Mouse (Mus musculus): ENCODE data around the gene Fam83e. TPM values are rescaled to one million over a fixed set of nuclear protein-coding genes. Genes with fewer than 3 reads are reported as not detected.

The Fam83e gene
- polyA plus RNA-seq, 1 experiment from 2014 or later, result 1.4 TPM

DNA sequence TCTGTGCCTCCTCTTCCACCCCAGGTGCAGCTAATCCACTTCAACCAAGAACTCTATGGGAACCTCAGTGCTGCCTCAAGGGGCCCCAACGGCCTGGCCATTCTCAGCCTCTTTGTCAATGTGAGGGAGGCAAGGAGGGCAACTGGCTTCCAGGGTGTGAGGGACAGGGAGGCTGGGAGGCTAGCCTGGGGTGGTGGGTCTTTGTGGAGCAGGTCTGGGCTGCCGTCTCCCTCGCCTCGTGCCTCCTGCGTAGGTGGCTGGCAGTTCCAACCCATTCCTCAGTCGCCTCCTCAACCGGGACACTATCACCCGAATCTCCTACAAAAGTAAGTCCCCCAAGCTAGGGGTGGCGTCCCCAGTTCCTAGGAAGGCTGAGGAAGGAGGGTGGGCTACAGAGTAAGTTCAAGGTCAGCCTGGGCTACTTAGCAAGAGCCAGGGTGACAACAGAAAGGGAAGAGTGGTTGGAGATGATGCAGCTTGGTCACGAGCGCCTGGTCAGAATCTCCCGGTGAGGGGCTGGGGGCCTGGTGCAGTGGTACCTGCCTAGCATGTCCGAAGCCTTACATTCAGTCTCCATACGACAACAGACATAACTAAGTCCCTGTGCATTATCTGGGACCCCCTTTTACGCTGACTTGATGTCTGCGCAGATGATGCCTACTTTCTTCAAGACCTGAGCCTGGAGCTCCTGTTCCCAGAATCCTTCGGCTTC, 18.0 kb upstream of the Fam83e start:
- H3K4me1 ChIP-seq, result peaks cover 63% of the 10 kb centered on the region
- 91% methylated on average over 14 of the region's 17 CpGs for WGBS
- 0 out of 2 replicates have a peak overlapping the region, but pooled peaks have one; percentile 61 for H3K9ac ChIP-seq
- H3K9me3 ChIP-seq, result no peaks in the 10 kb centered on the region
- peak overlapping the region; percentile 88; the same call in 1 of the 2 replicates for H3K27ac ChIP-seq
- ATAC-seq (ENCODE audit: insufficient number of reproducible peaks, insufficient read depth, low FRiP score, low TSS enrichment, low read depth), result no peak
- H3K27me3 ChIP-seq, result peaks cover 26% of the 10 kb centered on the region
- H3K36me3 ChIP-seq, result no peaks in the 10 kb centered on the region
- H3K4me3 ChIP-seq, result 0 out of 2 replicates have a peak overlapping the region, but pooled peaks have one; percentile 71
- peak overlapping the region; percentile 97 for H3K4me2 ChIP-seq

DNA sequence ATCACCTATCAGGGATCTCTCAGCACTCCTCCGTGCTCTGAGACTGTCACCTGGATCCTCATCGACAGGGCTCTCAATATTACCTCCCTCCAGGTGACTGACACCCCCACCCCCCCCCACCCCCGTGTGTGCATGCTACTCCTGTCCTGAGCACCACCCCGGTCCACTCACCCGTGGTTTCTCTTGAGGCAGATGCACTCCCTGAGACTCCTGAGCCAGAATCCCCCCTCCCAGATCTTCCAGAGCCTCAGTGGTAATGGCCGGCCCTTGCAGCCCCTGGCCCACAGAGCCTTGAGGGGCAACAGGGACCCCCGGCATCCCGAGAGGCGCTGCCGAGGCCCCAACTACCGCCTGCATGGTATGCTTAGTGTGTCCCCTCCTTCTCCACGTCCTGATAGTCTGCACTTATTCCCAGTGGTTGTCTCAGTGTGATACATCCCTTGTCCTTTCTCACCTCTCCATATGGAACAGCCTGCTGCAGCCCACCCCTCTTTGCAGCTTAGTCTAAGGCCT, 17.4 kb upstream of the Fam83e start:
- Histone ChIP-seq H3K27me3 (peaks cover 21% of the 10 kb centered on the region), H3K9me3 (no peaks in the 10 kb centered on the region), H3K27ac (peak overlapping the region; percentile 88), H3K9ac (peak overlapping the region; percentile 61; the same call in 1 of the 2 replicates), H3K36me3 (no peaks in the 10 kb centered on the region), H3K4me2 (peak overlapping the region; percentile 97), H3K4me1 (peaks cover 69% of the 10 kb centered on the region), H3K4me3 (peak overlapping the region; percentile 71)
- WGBS, result 40% methylated on average over 12 of the region's 12 CpGs
- ATAC-seq (ENCODE audit: insufficient number of reproducible peaks, insufficient read depth, low FRiP score, low TSS enrichment, low read depth), result no peak

- no peak for ATAC-seq (ENCODE audit: insufficient number of reproducible peaks, insufficient read depth, low FRiP score, low TSS enrichment, low read depth)
- H3K36me3 ChIP-seq, result peaks cover 2% of the 10 kb centered on the region; the same call in 1 of the 2 replicates
- peak overlapping the region; percentile 88 for H3K27ac ChIP-seq
- WGBS, result under 1% methylated on average over 13 of the region's 13 CpGs
- H3K27me3 ChIP-seq, result peaks cover 16% of the 10 kb centered on the region
- H3K4me2 ChIP-seq, result peak overlapping the region; percentile 97
- H3K9ac ChIP-seq, result peak overlapping the region; percentile 61
- H3K9me3 ChIP-seq, result no peaks in the 10 kb centered on the region
- peaks cover 74% of the 10 kb centered on the region for H3K4me1 ChIP-seq
- H3K4me3 ChIP-seq, result peak overlapping the region; percentile 71
These were observed 16.9 kb upstream of the Fam83e start for GRCm38 (mm10) chr7:45704046-45704559.

GRCm38 (mm10) chr7:45704730-45705442, 16.1 kb upstream of the Fam83e start, which contains the start of gene Dbp:
Dbp (plus strand) TSS chr7:45705088.
- peak within 1 kb of the TSS; percentile 71 for H3K4me3 ChIP-seq
- peak within 1 kb of the TSS; percentile 97 for H3K4me2 ChIP-seq
- H3K27me3 ChIP-seq, result peaks cover 8% of the 10 kb centered on the region
- ATAC-seq (ENCODE audit: insufficient number of reproducible peaks, insufficient read depth, low FRiP score, low TSS enrichment, low read depth), result peak; percentile 87
- no peaks in the 10 kb centered on the region for H3K9me3 ChIP-seq
- peaks cover 74% of the 10 kb centered on the region for H3K4me1 ChIP-seq
- peak within 1 kb of the TSS; percentile 91 for H3K9ac ChIP-seq
- peaks cover 10% of the 10 kb centered on the region for H3K36me3 ChIP-seq
- peak within 1 kb of the TSS; percentile 90 for H3K27ac ChIP-seq
- under 1% methylated on average over 36 of the region's 36 CpGs for WGBS

DNA sequence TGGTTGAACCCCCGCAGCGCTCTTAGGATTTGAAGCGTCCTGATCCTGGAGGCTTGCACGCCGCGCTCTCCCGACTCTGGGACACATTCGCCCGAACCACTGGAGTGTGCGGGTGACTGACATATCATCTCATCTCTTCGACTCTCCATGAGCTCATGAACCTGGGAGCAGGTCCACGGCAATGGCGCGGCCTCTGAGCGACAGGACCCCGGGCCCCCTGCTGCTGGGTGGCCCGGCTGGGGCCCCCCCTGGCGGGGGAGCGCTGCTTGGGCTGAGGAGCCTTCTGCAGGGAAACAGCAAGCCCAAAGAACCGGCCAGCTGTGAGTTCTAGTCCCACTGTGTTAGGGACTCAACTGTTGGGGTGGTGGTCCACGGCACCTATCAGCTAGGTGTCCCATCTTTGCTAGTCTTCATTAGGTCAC, 15.6 kb upstream of the Fam83e start:
- Histone ChIP-seq H3K36me3 (peaks cover 16% of the 10 kb centered on the region), H3K27me3 (peaks cover 2% of the 10 kb centered on the region), H3K9me3 (no peaks in the 10 kb centered on the region), H3K9ac (peak overlapping the region; percentile 91), H3K4me2 (peak overlapping the region; percentile 97), H3K4me3 (peak overlapping the region; percentile 71), H3K27ac (peak overlapping the region; percentile 90), H3K4me1 (peaks cover 68% of the 10 kb centered on the region)
- ATAC-seq (ENCODE audit: insufficient number of reproducible peaks, insufficient read depth, low FRiP score, low TSS enrichment, low read depth), result no peak
- WGBS, result under 1% methylated on average over 21 of the region's 21 CpGs

- H3K4me1 ChIP-seq, result peaks cover 64% of the 10 kb centered on the region
These were observed 15.1 kb upstream of the Fam83e start for GRCm38 (mm10) chr7:45705873-45706281.

GRCm38 (mm10) chr7:45706721-45707241, 14.2 kb upstream of the Fam83e start:
- peak overlapping the region; percentile 97 for H3K4me2 ChIP-seq
- H3K9me3 ChIP-seq, result no peaks in the 10 kb centered on the region
- WGBS, result under 1% methylated on average over 43 of the region's 45 CpGs
- H3K27ac ChIP-seq, result peak overlapping the region; percentile 90
- H3K27me3 ChIP-seq, result no peaks in the 10 kb centered on the region
- peak overlapping the region; percentile 91 for H3K9ac ChIP-seq
- peak overlapping the region; percentile 71 for H3K4me3 ChIP-seq
- H3K36me3 ChIP-seq, result peaks cover 29% of the 10 kb centered on the region
- ATAC-seq (ENCODE audit: insufficient number of reproducible peaks, insufficient read depth, low FRiP score, low TSS enrichment, low read depth), result 0 out of 2 replicates have a peak, but pooled peaks have one; percentile 10
- H3K4me1 ChIP-seq, result peaks cover 55% of the 10 kb centered on the region

More at GRCm38 (mm10) chr7:45705873-45706281, 15.1 kb upstream of the Fam83e start:
- no peak for ATAC-seq (ENCODE audit: insufficient number of reproducible peaks, insufficient read depth, low FRiP score, low TSS enrichment, low read depth)
- Histone ChIP-seq H3K27ac (peak overlapping the region; percentile 90), H3K36me3 (peaks cover 20% of the 10 kb centered on the region), H3K9me3 (no peaks in the 10 kb centered on the region), H3K27me3 (no peaks in the 10 kb centered on the region; the same call in 1 of the 2 replicates), H3K4me3 (peak overlapping the region; percentile 71), H3K4me2 (peak overlapping the region; percentile 97), H3K9ac (peak overlapping the region; percentile 91)
- 0% methylated on average over 7 of the region's 7 CpGs for WGBS

- Histone ChIP-seq H3K27me3 (no peaks in the 10 kb centered on the region), H3K27ac (peak overlapping the region; percentile 90), H3K9me3 (no peaks in the 10 kb centered on the region), H3K36me3 (peaks cover 36% of the 10 kb centered on the region), H3K9ac (peak overlapping the region; percentile 52), H3K4me2 (peak overlapping the region; percentile 97), H3K4me3 (peak overlapping the region; percentile 71), H3K4me1 (peaks cover 55% of the 10 kb centered on the region)
- no peak for ATAC-seq (ENCODE audit: insufficient number of reproducible peaks, insufficient read depth, low FRiP score, low TSS enrichment, low read depth)
- 1% methylated on average over 27 of the region's 27 CpGs for WGBS
These were observed 13.5 kb upstream of the Fam83e start for GRCm38 (mm10) chr7:45707375-45707967.

GRCm38 (mm10) chr7:45708221-45708761, 12.7 kb upstream of the Fam83e start:
- 24% methylated on average over 13 of the region's 13 CpGs for WGBS
- no peaks in the 10 kb centered on the region for H3K27me3 ChIP-seq
- H3K4me1 ChIP-seq, result peaks cover 52% of the 10 kb centered on the region
- H3K9me3 ChIP-seq, result no peaks in the 10 kb centered on the region
- H3K4me2 ChIP-seq, result peak overlapping the region; percentile 97
- peaks cover 44% of the 10 kb centered on the region for H3K36me3 ChIP-seq
- no peak for ATAC-seq (ENCODE audit: insufficient number of reproducible peaks, insufficient read depth, low FRiP score, low TSS enrichment, low read depth)
- H3K9ac ChIP-seq, result peak overlapping the region; percentile 52; the same call in 1 of the 2 replicates
- peak overlapping the region; percentile 90 for H3K27ac ChIP-seq
- H3K4me3 ChIP-seq, result peak overlapping the region; percentile 71; the same call in 1 of the 2 replicates

DNA sequence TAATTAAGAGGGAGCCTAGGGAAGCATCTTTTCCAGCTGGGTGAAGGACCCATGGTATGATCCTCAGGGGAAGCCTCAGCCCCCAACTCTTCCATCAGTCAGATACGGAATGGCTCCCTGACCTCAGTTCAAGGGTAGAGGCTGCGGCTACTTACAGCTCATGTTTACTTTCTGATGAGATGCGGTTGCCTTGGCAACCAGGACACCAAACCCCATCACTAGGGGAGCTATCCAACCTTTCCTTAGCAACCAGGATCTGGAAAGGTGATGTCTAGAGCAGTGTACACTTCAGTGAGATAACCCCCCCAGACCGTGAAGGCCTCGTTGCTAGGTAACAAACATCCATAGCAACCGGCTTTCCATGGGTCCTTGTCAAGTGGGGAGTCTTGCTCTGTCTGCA, 12.0 kb upstream of the Fam83e start:
- no peaks in the 10 kb centered on the region for H3K9me3 ChIP-seq
- H3K36me3 ChIP-seq, result peaks cover 48% of the 10 kb centered on the region
- 50% methylated on average over 6 of the region's 6 CpGs for WGBS
- H3K27me3 ChIP-seq, result no peaks in the 10 kb centered on the region
- ATAC-seq (ENCODE audit: insufficient number of reproducible peaks, insufficient read depth, low FRiP score, low TSS enrichment, low read depth), result no peak
- no peak overlapping the region for H3K27ac ChIP-seq
- H3K4me3 ChIP-seq, result no peak overlapping the region
- H3K9ac ChIP-seq, result 0 out of 2 replicates have a peak overlapping the region, but pooled peaks have one; percentile 52
- peaks cover 47% of the 10 kb centered on the region for H3K4me1 ChIP-seq
- H3K4me2 ChIP-seq, result peak overlapping the region; percentile 97; the same call in 1 of the 2 replicates
